Mouse (Mus musculus) lung, embryonic 15.5 days (tissue): ENCODE results near the gene Fam229b. TPM values are rescaled to one million over a fixed set of nuclear protein-coding genes. Genes with fewer than 3 reads are reported as not detected.

ENCODE experiments used
- ATAC-seq: fragments of 200-750 bp; cut with Nextera tagmentation; 2 replicates; pipeline ENCODE4 v1.8.0; 2017; ENCODE audit warnings: moderate number of reproducible peaks, borderline replicate concordance; ENCODE audit not compliant: low FRiP score, low TSS enrichment; ENCODE audit errors: extremely low read depth
- H3K27ac ChIP-seq: fragments of 300-500 bp; sonication (generic); 2 replicates; pipeline ENCODE4 v1.5.1; 2015; ENCODE audit warnings: moderate library complexity, mild to moderate bottlenecking, inconsistent platforms
- H3K27me3 ChIP-seq: fragments of 300-500 bp; sonication (generic); 2 replicates; pipeline ENCODE4 v1.6.1; 2015; ENCODE audit warnings: inconsistent platforms
- H3K36me3 ChIP-seq: fragments of 300-500 bp; sonication (generic); 2 replicates; pipeline ENCODE4 v1.6.1; 2015; ENCODE audit warnings: inconsistent platforms
- H3K4me1 ChIP-seq: fragments of 300-500 bp; sonication (generic); 2 replicates; pipeline ENCODE4 v1.6.1; 2015; ENCODE audit warnings: inconsistent platforms
- H3K4me2 ChIP-seq: fragments of 300-500 bp; sonication (generic); 2 replicates; pipeline ENCODE4 v1.6.1; 2015; ENCODE audit warnings: inconsistent platforms, mild to moderate bottlenecking, moderate library complexity
- H3K4me3 ChIP-seq: fragments of 300-500 bp; sonication (generic); 2 replicates; pipeline ENCODE4 v1.5.1; 2015; ENCODE audit warnings: mild to moderate bottlenecking, inconsistent platforms
- H3K9ac ChIP-seq: fragments of 300-500 bp; sonication (generic); 2 replicates; pipeline ENCODE4 v1.6.1; 2015; ENCODE audit warnings: inconsistent platforms
- H3K9me3 ChIP-seq: fragments of 300-500 bp; sonication (generic); 2 replicates; pipeline ENCODE4 v1.6.1; 2016; ENCODE audit warnings: inconsistent platforms
- WGBS: fragments of 180-500 bp; shearing (Covaris S2); methylation state at CpG from one replicate; pipeline ENCODE4 v1.1.7; 2015; 5-methylcytosine and 5-hydroxymethylcytosine counted together
- polyA plus RNA-seq: library from polyadenylated mRNA; unstranded; fragments of >200 nt; fragmentation: Nextera tagmentation; extraction: Ambion mirVana; gene quantifications from 2 replicates; pipeline ENCODE4 v1.2.1, GENCODE M21; 2015

Gene Fam229b
- polyA plus RNA-seq, 1 experiment from 2014 or later, result 10.4 TPM

DNA sequence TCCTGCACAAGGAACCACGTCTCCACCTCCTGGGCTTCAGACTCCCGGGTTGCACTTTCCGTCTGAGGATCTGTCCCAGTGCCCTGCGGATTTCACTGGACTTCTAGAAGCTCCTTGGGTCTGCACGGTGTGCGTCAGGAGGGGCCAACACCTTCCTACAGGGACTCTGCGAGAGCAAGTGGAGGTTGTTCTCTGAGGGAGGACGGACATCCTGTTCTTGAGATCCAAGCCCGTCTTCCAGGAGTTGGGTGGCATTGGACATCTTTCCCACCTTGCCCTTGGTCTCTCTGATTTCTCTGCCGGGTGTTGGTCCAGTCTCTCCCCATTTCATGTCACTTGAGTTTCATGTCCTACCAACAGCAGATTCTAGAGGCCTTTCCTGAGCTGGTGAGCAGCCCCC, 30.0 kb upstream of the Fam229b start, which contains the start of gene Ccn6:
Gene Ccn6, minus strand, starts transcription at position 101 of the 400 bp plus-strand sequence.
- H3K27me3 ChIP-seq, result no peaks in the 10 kb centered on the region
- H3K4me2 ChIP-seq, result peak within 1 kb of the TSS; percentile 41
- ATAC-seq, result no peak
- H3K27ac ChIP-seq, result no peak within 1 kb of the TSS
- no peak within 1 kb of the TSS for H3K9ac ChIP-seq
- H3K9me3 ChIP-seq, result no peaks in the 10 kb centered on the region
- H3K4me1 ChIP-seq, result peaks cover 26% of the 10 kb centered on the region
- H3K36me3 ChIP-seq, result no peaks in the 10 kb centered on the region
- 77% methylated on average over 10 of the region's 10 CpGs for WGBS
- peak within 1 kb of the TSS; percentile 8; the same call in 1 of the 2 replicates for H3K4me3 ChIP-seq

DNA sequence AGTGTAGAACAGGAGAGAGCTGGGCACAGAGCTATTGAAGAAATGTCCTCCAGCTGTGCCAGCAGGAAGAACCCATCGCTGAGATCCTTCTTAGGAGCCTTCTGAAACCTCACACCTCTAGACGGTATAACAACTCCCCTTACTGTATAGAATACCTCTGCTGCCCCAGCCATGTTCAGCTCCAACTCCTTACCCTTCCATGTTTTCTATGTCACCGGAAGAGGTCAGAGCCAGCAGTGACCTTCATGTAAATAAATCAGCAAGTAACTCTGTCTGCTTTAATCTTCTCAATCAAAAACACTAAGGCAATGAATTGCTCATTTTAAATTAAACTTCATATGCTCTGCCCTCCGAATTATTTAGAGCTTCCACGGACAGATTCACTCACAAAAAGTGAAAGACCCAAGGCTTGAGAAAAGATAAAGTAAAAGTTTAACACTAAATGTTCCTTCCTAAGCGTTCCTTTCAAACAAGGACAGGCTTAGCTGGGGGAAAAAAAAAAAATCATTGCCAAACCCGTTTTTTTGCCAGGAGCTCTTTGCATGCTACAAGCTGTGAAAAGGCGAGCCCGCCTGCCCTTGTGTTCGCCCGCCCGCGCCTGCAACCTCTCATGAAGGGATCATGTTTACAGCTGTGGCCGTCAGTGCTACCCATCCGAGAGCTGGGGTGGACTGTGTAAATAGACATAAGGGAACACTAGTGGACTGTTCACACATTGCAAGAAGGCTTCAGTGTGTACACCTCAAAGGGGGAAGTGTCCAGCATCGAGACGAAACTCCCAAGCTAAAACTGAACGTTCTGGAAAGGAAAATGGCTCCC, 29.2 kb upstream of the Fam229b start:
- Histone ChIP-seq H3K9ac (no peak overlapping the region), H3K9me3 (no peaks in the 10 kb centered on the region), H3K4me3 (peak overlapping the region; percentile 8; the same call in 1 of the 2 replicates), H3K36me3 (no peaks in the 10 kb centered on the region), H3K27ac (no peak overlapping the region), H3K4me2 (peak overlapping the region; percentile 41), H3K4me1 (peaks cover 26% of the 10 kb centered on the region), H3K27me3 (no peaks in the 10 kb centered on the region)
- 13% methylated on average over 18 of the region's 18 CpGs for WGBS
- ATAC-seq, result no peak

DNA sequence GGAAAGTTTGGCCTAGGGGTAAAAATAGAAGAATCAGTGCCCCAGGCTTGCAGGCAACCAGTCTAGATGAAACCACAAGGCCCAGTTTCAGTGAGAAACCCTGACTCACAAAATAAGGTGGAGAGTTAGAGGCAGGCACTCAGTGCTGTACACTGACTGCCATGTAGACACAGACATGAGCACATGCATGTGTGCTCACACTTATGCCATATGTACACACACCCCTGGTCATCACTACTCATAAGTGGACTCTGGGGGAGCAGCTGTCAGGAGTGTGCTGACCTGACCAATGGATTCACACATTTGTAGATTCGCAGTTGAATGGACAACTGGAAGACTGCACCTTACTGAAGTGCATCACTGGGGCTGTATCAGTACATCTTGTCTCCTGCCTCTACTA, 27.7 kb upstream of the Fam229b start:
- Histone ChIP-seq H3K4me1 (peaks cover 23% of the 10 kb centered on the region), H3K4me2 (no peak overlapping the region), H3K27me3 (no peaks in the 10 kb centered on the region), H3K9ac (no peak overlapping the region), H3K9me3 (no peaks in the 10 kb centered on the region), H3K27ac (no peak overlapping the region), H3K4me3 (no peak overlapping the region), H3K36me3 (no peaks in the 10 kb centered on the region)
- ATAC-seq, result no peak
- 93% methylated on average over 1 of the region's 1 CpGs for WGBS

DNA sequence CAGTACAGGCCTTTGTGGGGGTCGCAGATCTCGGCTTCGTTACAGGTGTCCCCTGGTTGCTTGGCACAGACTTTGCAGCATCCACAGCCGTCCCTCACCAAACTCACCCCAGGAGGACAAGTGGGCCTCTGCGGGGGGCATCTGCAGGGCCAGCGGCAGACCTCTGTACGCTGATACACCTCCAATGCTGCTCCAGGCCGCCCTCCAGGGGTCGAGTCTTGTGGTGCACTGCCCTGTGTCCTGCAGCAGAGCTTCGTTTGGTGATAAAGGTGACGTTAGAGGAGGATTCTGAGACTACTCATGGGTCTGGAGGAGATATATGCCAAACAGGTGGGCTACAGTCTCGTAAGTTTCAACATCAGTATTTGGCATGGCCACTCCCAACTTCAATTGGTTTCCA, 24.6 kb upstream of the Fam229b start:
- Histone ChIP-seq H3K9me3 (no peaks in the 10 kb centered on the region), H3K9ac (no peak overlapping the region), H3K27me3 (no peaks in the 10 kb centered on the region), H3K36me3 (no peaks in the 10 kb centered on the region), H3K4me3 (no peak overlapping the region), H3K4me2 (no peak overlapping the region), H3K4me1 (peaks cover 8% of the 10 kb centered on the region), H3K27ac (no peak overlapping the region)
- WGBS, result 53% methylated on average over 12 of the region's 12 CpGs
- 0 out of 2 replicates have a peak, but pooled peaks have one; percentile 43 for ATAC-seq

DNA sequence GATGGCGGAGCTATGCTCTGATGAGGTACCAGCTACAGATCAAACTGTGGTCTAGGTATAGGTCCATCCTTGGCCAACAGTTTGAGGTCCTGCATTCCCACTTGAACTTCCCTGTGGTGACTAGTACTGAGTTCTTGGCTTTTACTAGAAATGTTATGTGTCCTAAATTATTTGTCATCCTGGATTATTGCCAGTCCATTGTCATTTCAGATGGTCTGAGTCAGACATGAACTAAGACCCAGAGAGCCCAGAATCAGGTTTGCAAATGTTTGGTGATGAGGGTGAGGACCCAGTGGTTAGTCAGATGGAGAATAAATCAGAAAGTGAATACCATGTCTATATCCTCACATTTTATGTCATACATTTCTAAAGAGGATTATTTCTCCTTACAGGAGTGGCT, 23.6 kb upstream of the Fam229b start:
- H3K9me3 ChIP-seq, result no peaks in the 10 kb centered on the region
- 95% methylated on average over 1 of the region's 1 CpGs for WGBS
- ATAC-seq, result no peak
- H3K36me3 ChIP-seq, result no peaks in the 10 kb centered on the region
- no peaks in the 10 kb centered on the region for H3K4me1 ChIP-seq
- no peak overlapping the region for H3K4me3 ChIP-seq
- no peaks in the 10 kb centered on the region for H3K27me3 ChIP-seq
- no peak overlapping the region for H3K4me2 ChIP-seq
- H3K9ac ChIP-seq, result no peak overlapping the region
- no peak overlapping the region for H3K27ac ChIP-seq

GRCm38 (mm10) chr10:39156719-39157118, 23.0 kb upstream of the Fam229b start:
- no peak overlapping the region for H3K4me2 ChIP-seq
- no peaks in the 10 kb centered on the region for H3K36me3 ChIP-seq
- H3K27ac ChIP-seq, result no peak overlapping the region
- H3K4me3 ChIP-seq, result no peak overlapping the region
- no peaks in the 10 kb centered on the region for H3K9me3 ChIP-seq
- H3K27me3 ChIP-seq, result no peaks in the 10 kb centered on the region
- WGBS, result 75% methylated on average over 5 of the region's 5 CpGs
- ATAC-seq, result no peak
- H3K9ac ChIP-seq, result no peak overlapping the region
- no peaks in the 10 kb centered on the region for H3K4me1 ChIP-seq

- H3K27ac ChIP-seq, result no peak overlapping the region
- H3K9ac ChIP-seq, result no peak overlapping the region
- no peaks in the 10 kb centered on the region for H3K9me3 ChIP-seq
- H3K4me3 ChIP-seq, result no peak overlapping the region
- 84% methylated on average over 12 of the region's 12 CpGs for WGBS
- no peaks in the 10 kb centered on the region for H3K27me3 ChIP-seq
- H3K4me1 ChIP-seq, result no peaks in the 10 kb centered on the region
- no peak overlapping the region for H3K4me2 ChIP-seq
- ATAC-seq, result no peak
- peaks cover 57% of the 10 kb centered on the region for H3K36me3 ChIP-seq
Measured at GRCm38 (mm10) chr10:39142216-39142615, 8.5 kb upstream of the Fam229b start.

DNA sequence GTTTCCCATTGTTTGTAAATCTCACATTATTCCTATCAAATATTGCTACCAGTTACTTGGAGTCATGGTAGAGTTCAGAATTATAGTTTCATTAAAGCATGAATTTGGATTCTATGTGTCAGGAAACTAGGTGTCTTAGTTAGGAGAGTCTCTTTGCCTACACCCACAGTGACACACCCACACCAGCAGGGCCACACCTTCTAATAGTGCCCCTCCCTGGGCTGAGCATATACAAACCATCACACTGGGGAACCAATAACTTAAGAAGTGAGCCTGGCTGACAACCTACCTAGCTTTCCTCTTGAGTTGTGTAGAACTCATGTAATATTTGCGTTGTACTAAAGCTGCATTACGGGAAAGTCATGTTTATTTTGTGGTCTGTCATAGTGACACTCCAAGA, 7.7 kb upstream of the Fam229b start:
- H3K27ac ChIP-seq, result no peak overlapping the region
- H3K9me3 ChIP-seq, result no peaks in the 10 kb centered on the region
- H3K4me3 ChIP-seq, result no peak overlapping the region
- no peak for ATAC-seq
- H3K27me3 ChIP-seq, result no peaks in the 10 kb centered on the region
- 82% methylated on average over 2 of the region's 2 CpGs for WGBS
- no peaks in the 10 kb centered on the region for H3K4me1 ChIP-seq
- peaks cover 51% of the 10 kb centered on the region for H3K36me3 ChIP-seq
- no peak overlapping the region for H3K4me2 ChIP-seq
- no peak overlapping the region for H3K9ac ChIP-seq

- H3K4me2 ChIP-seq, result no peak overlapping the region
- 0 out of 2 replicates have a peak, but pooled peaks cover 1% of the 10 kb centered on the region for H3K4me1 ChIP-seq
- H3K9ac ChIP-seq, result no peak overlapping the region
- no peaks in the 10 kb centered on the region for H3K27me3 ChIP-seq
- H3K9me3 ChIP-seq, result no peaks in the 10 kb centered on the region
- no peak overlapping the region for H3K4me3 ChIP-seq
- H3K36me3 ChIP-seq, result peaks cover 45% of the 10 kb centered on the region
- 68% methylated on average over 14 of the region's 14 CpGs for WGBS
- no peak for ATAC-seq
- no peak overlapping the region for H3K27ac ChIP-seq
Measured at GRCm38 (mm10) chr10:39140843-39141242, 7.1 kb upstream of the Fam229b start.

GRCm38 (mm10) chr10:39138761-39139160, 5.0 kb upstream of the Fam229b start:
- ATAC-seq, result no peak
- H3K9ac ChIP-seq, result no peak overlapping the region
- WGBS, result 86% methylated on average over 6 of the region's 6 CpGs
- peaks cover 33% of the 10 kb centered on the region for H3K36me3 ChIP-seq
- H3K4me1 ChIP-seq, result peaks cover 14% of the 10 kb centered on the region; the same call in 1 of the 2 replicates
- H3K27ac ChIP-seq, result no peak overlapping the region
- no peak overlapping the region for H3K4me2 ChIP-seq
- no peaks in the 10 kb centered on the region for H3K27me3 ChIP-seq
- no peak overlapping the region for H3K4me3 ChIP-seq
- no peaks in the 10 kb centered on the region for H3K9me3 ChIP-seq

DNA sequence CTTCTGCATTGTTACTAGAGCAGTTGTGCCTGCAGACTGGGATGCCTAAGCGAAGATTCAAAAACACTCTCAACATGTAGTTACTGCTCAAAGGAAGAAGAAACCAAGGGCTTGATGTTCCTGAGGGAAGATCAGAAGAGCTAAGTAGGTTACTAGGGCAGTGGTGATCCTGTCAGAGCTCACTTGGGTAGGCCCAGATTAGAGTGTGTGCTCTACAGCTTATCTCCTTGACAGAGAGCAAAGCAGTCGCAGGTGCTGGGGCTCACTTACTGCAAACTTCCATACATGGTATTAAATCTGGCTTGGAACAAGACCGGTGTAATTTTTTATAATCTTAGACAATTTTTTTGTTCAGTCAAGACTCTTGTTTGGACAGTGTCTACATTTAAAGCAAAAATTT, 4.1 kb upstream of the Fam229b start:
- Histone ChIP-seq H3K4me3 (no peak overlapping the region), H3K27me3 (no peaks in the 10 kb centered on the region), H3K27ac (no peak overlapping the region), H3K4me2 (no peak overlapping the region), H3K9me3 (no peaks in the 10 kb centered on the region), H3K9ac (no peak overlapping the region), H3K36me3 (peaks cover 28% of the 10 kb centered on the region), H3K4me1 (peaks cover 14% of the 10 kb centered on the region; the same call in 1 of the 2 replicates)
- WGBS, result 83% methylated on average over 3 of the region's 3 CpGs
- ATAC-seq, result no peak

DNA sequence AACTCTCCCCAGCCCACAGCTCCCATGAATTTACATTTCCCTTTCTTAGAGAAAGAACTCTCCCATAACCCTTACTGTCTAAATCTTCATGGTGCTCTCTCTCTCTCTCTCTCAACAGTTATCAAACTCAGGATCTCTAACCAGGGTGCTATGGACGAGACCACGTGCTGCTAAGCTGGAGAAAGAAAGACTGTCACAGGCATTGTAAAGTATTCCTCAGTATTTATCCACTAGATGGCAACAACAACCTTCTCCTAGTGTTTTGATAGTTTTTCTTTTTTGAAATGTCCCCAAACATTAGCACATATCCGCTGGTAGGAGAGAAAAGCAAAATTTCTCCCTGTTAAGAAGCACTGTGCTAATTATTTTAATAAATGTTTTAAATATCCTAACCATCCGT, 12.3 kb downstream of the Fam229b start:
- Histone ChIP-seq H3K4me2 (no peak overlapping the region), H3K4me3 (no peak overlapping the region), H3K9ac (no peak overlapping the region), H3K4me1 (no peaks in the 10 kb centered on the region), H3K27ac (no peak overlapping the region), H3K9me3 (no peaks in the 10 kb centered on the region), H3K27me3 (no peaks in the 10 kb centered on the region), H3K36me3 (no peaks in the 10 kb centered on the region)
- ATAC-seq, result no peak
- 28% methylated on average over 4 of the region's 4 CpGs for WGBS
